Mouse (Mus musculus): ENCODE measurements around the gene Slc40a1. TPM values are rescaled to one million over a fixed set of nuclear protein-coding genes. Genes with fewer than 3 reads are reported as not detected.

Gene Slc40a1
- total and polyA plus RNA-seq, 2 experiments from 2014 or later = 15.7 to 26.6 TPM

DNA sequence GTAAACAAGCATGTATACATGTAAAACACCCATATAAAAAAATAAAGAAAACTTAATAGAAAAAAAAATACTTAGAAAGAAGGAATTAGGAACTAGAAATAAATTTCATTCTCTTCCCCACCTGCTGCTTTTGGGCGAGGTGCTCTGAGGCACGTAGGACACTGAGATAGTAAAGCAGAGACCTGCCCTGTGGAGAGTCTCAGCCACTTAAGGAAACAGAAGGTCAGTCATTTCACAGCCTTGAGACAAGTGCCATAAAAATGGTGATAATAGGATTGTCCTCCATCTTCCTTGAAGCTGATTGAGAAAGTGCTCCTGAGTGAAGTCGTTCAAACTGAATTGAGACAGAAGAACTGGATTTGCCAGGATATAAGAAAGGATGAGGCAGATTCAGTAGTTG is 48.9 kb downstream of the Slc40a1 start:
- ATAC-seq = no peak
- WGBS = 82% methylated on average over 3 of the region's 3 CpGs

DNA sequence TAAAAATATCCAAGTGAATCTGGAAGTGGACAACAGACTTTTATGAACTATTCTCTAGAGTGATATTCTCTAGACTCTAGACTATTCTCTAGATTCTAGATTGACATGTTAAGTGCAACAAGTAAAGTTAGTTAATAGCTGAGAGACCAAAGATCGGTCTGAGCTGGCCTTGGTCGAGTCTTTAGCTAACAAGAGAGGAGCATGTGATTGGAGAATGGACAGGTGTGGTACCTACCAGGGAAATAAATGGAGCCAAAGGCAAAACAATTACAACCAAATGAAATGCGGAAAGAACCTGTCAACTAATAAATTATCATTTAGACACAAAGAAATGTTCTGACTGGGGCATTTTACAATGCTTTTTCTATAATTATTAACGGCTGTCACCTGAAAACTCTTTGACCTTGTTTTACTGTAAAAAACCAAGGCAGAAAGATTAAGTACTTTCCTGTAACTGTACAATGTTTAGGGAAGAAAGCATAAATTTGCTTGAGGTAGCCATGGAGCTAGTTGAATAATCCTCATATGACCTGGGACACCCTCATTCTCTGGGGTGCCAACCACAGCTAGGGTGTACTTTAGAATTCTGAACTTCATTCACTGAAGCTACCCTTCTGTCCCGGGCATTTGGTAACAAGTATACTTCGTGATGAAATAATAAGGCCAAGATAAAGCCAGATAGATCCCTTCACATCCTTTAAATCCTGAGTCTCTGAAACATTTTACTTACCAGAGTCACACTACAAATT is 49.7 kb downstream of the Slc40a1 start:
- Histone ChIP-seq H3K36me3 (ENCODE audit: insufficient read depth, low read length) (no peaks in the 10 kb centered on the region), H3K27ac (no peak overlapping the region), H3K4me3 (ENCODE audit: low read length) (no peak overlapping the region), H3K27me3 (ENCODE audit: insufficient read depth, low read length) (no peaks in the 10 kb centered on the region), H3K9me3 (ENCODE audit: low read length) (no peaks in the 10 kb centered on the region), H3K4me1 (ENCODE audit: insufficient read depth, low read length) (no peaks in the 10 kb centered on the region), H3K9ac (replicated peaks; ENCODE audit: low read length) (no peak overlapping the region), H3K4me2 (ENCODE audit: low read depth, low read length) (no peak overlapping the region)
- TF ChIP-seq CTCF (IDR thresholded peaks at IDR 0.05; ENCODE audit: low read depth) = no peak
- 87% methylated on average over 6 of the region's 6 CpGs for WGBS
- ATAC-seq (no peak), DNase-seq (ENCODE audit: low spot score) (no peak)

More for the DNA sequence above, 48.9 kb downstream of the Slc40a1 start:
- H3K27ac ChIP-seq = no peak overlapping the region
- H3K9ac ChIP-seq (replicated peaks; ENCODE audit: low read length) = no peak overlapping the region
- no peaks in the 10 kb centered on the region for H3K4me1 ChIP-seq (ENCODE audit: insufficient read depth, low read length)
- H3K27me3 ChIP-seq (ENCODE audit: insufficient read depth, low read length) = no peaks in the 10 kb centered on the region
- no peak overlapping the region for H3K4me2 ChIP-seq (ENCODE audit: low read depth, low read length)
- no peak for TF ChIP-seq CTCF (IDR thresholded peaks at IDR 0.05; ENCODE audit: low read depth)
- H3K9me3 ChIP-seq (ENCODE audit: low read length) = no peaks in the 10 kb centered on the region
- no peaks in the 10 kb centered on the region for H3K36me3 ChIP-seq (ENCODE audit: insufficient read depth, low read length)
- H3K4me3 ChIP-seq (ENCODE audit: low read length) = no peak overlapping the region
- DNase-seq (ENCODE audit: low spot score) = no peak

DNA sequence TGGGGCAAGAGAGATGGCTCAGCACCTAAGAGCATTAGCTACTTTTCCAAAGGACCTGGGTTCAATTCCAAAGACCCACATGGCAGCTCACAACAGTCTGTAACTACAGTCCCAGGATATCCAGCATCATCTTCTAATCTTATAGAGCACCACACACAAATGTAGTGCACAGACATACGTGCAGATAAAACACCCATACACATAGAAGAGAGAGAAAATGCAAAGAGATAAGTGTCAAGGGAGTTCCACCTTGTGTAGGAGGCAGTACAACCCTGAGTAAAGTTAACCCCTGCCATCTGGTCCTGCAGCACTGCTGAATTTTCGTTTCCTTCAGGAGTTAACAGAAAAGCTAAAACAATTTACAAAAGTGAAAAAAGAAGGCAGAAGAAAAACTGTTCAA is 50.7 kb downstream of the Slc40a1 start:
- H3K4me2 ChIP-seq (ENCODE audit: low read depth, low read length) = no peak overlapping the region
- ATAC-seq (no peak), DNase-seq (ENCODE audit: low spot score) (no peak)
- no peaks in the 10 kb centered on the region for H3K36me3 ChIP-seq (ENCODE audit: insufficient read depth, low read length)
- H3K9me3 ChIP-seq (ENCODE audit: low read length) = no peaks in the 10 kb centered on the region
- no peak overlapping the region for H3K4me3 ChIP-seq (ENCODE audit: low read length)
- H3K27ac ChIP-seq = no peak overlapping the region
- WGBS = 67% methylated on average over 2 of the region's 2 CpGs
- TF ChIP-seq CTCF (IDR thresholded peaks at IDR 0.05; ENCODE audit: low read depth) = no peak
- no peak overlapping the region for H3K9ac ChIP-seq (replicated peaks; ENCODE audit: low read length)
- no peaks in the 10 kb centered on the region for H3K4me1 ChIP-seq (ENCODE audit: insufficient read depth, low read length)
- no peaks in the 10 kb centered on the region for H3K27me3 ChIP-seq (ENCODE audit: insufficient read depth, low read length)

DNA sequence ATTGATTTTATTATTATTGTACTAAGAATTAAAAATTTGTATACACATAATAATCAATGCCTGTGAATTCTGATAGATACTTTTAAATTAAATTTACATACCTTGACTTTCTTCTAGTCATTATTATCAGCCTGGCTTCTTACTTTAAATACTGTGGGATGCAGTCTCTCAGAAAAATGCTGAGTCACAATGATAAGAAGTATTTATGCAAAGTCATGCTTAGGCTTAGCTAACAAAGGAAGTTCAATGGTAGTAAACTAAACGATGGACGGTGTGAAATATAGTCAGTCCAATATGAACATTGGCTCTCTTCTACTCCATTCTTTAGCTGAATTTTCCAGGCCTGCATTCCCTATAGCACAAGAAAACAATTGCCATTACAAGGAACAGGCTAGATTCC is 53.1 kb downstream of the Slc40a1 start:
- no peak for TF ChIP-seq CTCF (IDR thresholded peaks at IDR 0.05; ENCODE audit: low read depth)
- WGBS = 87% methylated on average over 2 of the region's 2 CpGs

DNA sequence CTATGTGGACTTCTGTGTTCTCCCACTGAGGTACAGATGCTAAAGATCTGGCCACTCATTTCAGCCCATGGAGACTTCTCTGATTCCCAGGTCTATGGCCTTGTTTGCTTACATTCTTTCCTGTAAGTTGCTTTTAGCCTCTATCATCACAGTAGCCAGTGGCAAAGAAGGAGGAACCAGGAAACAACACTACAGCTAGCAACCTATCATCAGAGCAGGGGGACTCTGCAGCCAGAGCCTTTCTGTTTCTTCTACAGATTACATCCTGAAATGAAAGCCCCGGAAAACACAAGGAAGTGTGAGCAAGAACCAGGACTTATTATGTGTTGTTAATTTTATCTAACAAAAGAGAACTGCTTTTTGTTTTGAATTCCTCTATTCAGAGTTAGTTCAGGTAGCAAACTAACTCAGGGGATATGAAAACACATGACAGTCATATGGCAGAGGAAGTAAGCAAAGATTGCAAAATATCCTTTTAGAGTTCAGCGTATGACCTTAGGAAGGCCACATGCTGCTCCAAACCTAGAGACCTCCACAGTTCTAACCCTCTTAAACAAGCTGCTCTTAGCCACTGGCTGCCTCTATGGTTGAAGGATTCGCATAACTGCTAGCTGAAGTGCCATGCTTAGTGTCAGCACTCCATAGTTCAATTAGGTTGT is 57.7 kb downstream of the Slc40a1 start:
- H3K9me3 ChIP-seq (ENCODE audit: low read length) = no peaks in the 10 kb centered on the region
- no peak overlapping the region for H3K9ac ChIP-seq (replicated peaks; ENCODE audit: low read length)
- no peaks in the 10 kb centered on the region for H3K36me3 ChIP-seq (ENCODE audit: insufficient read depth, low read length)
- no peak overlapping the region for H3K4me2 ChIP-seq (ENCODE audit: low read depth, low read length)
- H3K27ac ChIP-seq = no peak overlapping the region
- no peaks in the 10 kb centered on the region for H3K27me3 ChIP-seq (ENCODE audit: insufficient read depth, low read length)
- no peak for TF ChIP-seq CTCF (IDR thresholded peaks at IDR 0.05; ENCODE audit: low read depth)
- DNase-seq (ENCODE audit: low spot score) (no peak), ATAC-seq (no peak)
- H3K4me1 ChIP-seq (ENCODE audit: insufficient read depth, low read length) = no peaks in the 10 kb centered on the region
- WGBS = 84% methylated on average over 3 of the region's 3 CpGs
- no peak overlapping the region for H3K4me3 ChIP-seq (ENCODE audit: low read length)

More for the DNA sequence above, 53.1 kb downstream of the Slc40a1 start:
- H3K4me1 ChIP-seq (ENCODE audit: insufficient read depth, low read length) = no peaks in the 10 kb centered on the region
- H3K27ac ChIP-seq = no peak overlapping the region
- H3K4me2 ChIP-seq (ENCODE audit: low read depth, low read length) = no peak overlapping the region
- ATAC-seq = no peak
- H3K9me3 ChIP-seq (ENCODE audit: low read length) = no peaks in the 10 kb centered on the region
- H3K27me3 ChIP-seq (ENCODE audit: insufficient read depth, low read length) = no peaks in the 10 kb centered on the region
- no peaks in the 10 kb centered on the region for H3K36me3 ChIP-seq (ENCODE audit: insufficient read depth, low read length)
- H3K9ac ChIP-seq (replicated peaks; ENCODE audit: low read length) = no peak overlapping the region
- no peak for DNase-seq (ENCODE audit: low spot score)
- H3K4me3 ChIP-seq (ENCODE audit: low read length) = no peak overlapping the region

DNA sequence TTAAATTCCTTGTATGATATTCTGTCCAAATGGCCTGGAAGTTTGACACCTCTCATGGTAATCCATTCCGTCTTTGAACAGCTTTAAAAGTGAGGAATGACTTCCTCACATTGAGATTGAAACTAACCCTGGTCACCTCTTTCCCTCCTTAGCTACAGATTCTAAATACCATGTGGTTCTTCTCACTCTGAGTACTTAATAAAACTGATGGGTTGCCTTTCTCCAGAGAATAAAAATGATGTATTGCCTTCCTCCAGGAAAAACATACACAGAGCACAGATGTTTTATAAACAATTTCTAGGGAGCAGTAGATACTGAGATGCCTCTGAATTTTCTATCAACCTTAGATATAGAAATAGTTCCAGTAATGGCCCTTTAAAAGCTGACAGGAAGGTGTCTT is 58.3 kb downstream of the Slc40a1 start:
- no peaks in the 10 kb centered on the region for H3K4me1 ChIP-seq (ENCODE audit: insufficient read depth, low read length)
- TF ChIP-seq CTCF (IDR thresholded peaks at IDR 0.05; ENCODE audit: low read depth) = no peak
- no peaks in the 10 kb centered on the region for H3K27me3 ChIP-seq (ENCODE audit: insufficient read depth, low read length)
- no peak overlapping the region for H3K9ac ChIP-seq (replicated peaks; ENCODE audit: low read length)
- no peak overlapping the region for H3K4me3 ChIP-seq (ENCODE audit: low read length)
- ATAC-seq (no peak), DNase-seq (ENCODE audit: low spot score) (no peak)
- H3K36me3 ChIP-seq (ENCODE audit: insufficient read depth, low read length) = no peaks in the 10 kb centered on the region
- WGBS = 84% methylated on average over 1 of the region's 1 CpGs
- H3K4me2 ChIP-seq (ENCODE audit: low read depth, low read length) = no peak overlapping the region
- H3K9me3 ChIP-seq (ENCODE audit: low read length) = no peaks in the 10 kb centered on the region
- no peak overlapping the region for H3K27ac ChIP-seq

Measured in hindbrain, postnatal 0 days (tissue).